Mouse (Mus musculus) intestine, embryonic 15.5 days (tissue): ENCODE measurements around the gene BC037034. TPM values are rescaled to one million over a fixed set of nuclear protein-coding genes. Genes with fewer than 3 reads are reported as not detected.

ENCODE experiments used
- ATAC-seq: fragments of 200-750 bp; cut with Nextera tagmentation; 2 replicates; pipeline ENCODE4 v1.8.0; 2017; ENCODE audit warnings: moderate TSS enrichment, moderate library complexity
- H3K27ac ChIP-seq: fragments of 300-500 bp; sonication (generic); 2 replicates; pipeline ENCODE4 v1.5.1; 2015; ENCODE audit warnings: mild to moderate bottlenecking, inconsistent platforms
- H3K27me3 ChIP-seq: fragments of 300-500 bp; sonication (generic); replicated peaks from 2 replicates; pipeline ENCODE4 v1.6.1; 2015; ENCODE audit warnings: inconsistent platforms
- H3K36me3 ChIP-seq: fragments of 300-500 bp; sonication (generic); 2 replicates; pipeline ENCODE4 v1.6.1; 2015; ENCODE audit warnings: inconsistent platforms
- H3K4me1 ChIP-seq: fragments of 300-500 bp; sonication (generic); replicated peaks from 2 replicates; pipeline ENCODE4 v1.6.1; 2015; ENCODE audit warnings: inconsistent platforms
- H3K4me2 ChIP-seq: fragments of 300-500 bp; sonication (generic); replicated peaks from 2 replicates; pipeline ENCODE4 v1.6.1; 2015; ENCODE audit warnings: mild to moderate bottlenecking, inconsistent platforms
- H3K4me3 ChIP-seq: fragments of 300-500 bp; sonication (generic); replicated peaks from 2 replicates; pipeline ENCODE4 v1.5.1; 2015; ENCODE audit warnings: inconsistent platforms
- H3K9ac ChIP-seq: fragments of 300-500 bp; sonication (generic); 2 replicates; pipeline ENCODE4 v1.6.1; 2015; ENCODE audit warnings: inconsistent platforms
- H3K9me3 ChIP-seq: fragments of 300-500 bp; sonication (generic); 2 replicates; pipeline ENCODE4 v1.6.1; 2016; ENCODE audit warnings: inconsistent platforms
- WGBS: fragments of 180-500 bp; shearing (Covaris S2); methylation state at CpG from one replicate; pipeline ENCODE4 v1.1.7; 2015; 5-methylcytosine and 5-hydroxymethylcytosine counted together
- polyA plus RNA-seq: library from polyadenylated mRNA; unstranded; fragments of >200 nt; fragmentation: Nextera tagmentation; extraction: Ambion mirVana; gene quantifications from 2 replicates; pipeline ENCODE4 v1.2.1, GENCODE M21; 2015

Gene BC037034
- polyA plus RNA-seq, 1 experiment from 2014 or later = 4.8 TPM

- peaks cover 19% of the 10 kb centered on the region for H3K36me3 ChIP-seq
- H3K4me2 ChIP-seq = no peak overlapping the region
- H3K27me3 ChIP-seq = no peaks in the 10 kb centered on the region
- no peak overlapping the region for H3K27ac ChIP-seq
- 46% methylated on average over 7 of the region's 7 CpGs for WGBS
- H3K9me3 ChIP-seq = no peaks in the 10 kb centered on the region
- no peak overlapping the region for H3K4me3 ChIP-seq
- ATAC-seq = no peak
- no peak overlapping the region for H3K9ac ChIP-seq
- H3K4me1 ChIP-seq = peaks cover 23% of the 10 kb centered on the region
These were observed 4.8 kb downstream of the BC037034 start for GRCm38 (mm10) chr5:138258993-138259392.

- H3K4me3 ChIP-seq = no peak overlapping the region
- no peak overlapping the region for H3K9ac ChIP-seq
- peaks cover 23% of the 10 kb centered on the region for H3K4me1 ChIP-seq
- no peak overlapping the region for H3K27ac ChIP-seq
- H3K27me3 ChIP-seq = no peaks in the 10 kb centered on the region
- peaks cover 19% of the 10 kb centered on the region for H3K36me3 ChIP-seq
- H3K9me3 ChIP-seq = no peaks in the 10 kb centered on the region
- 74% methylated on average over 6 of the region's 6 CpGs for WGBS
- no peak for ATAC-seq
- no peak overlapping the region for H3K4me2 ChIP-seq
These were observed 5.3 kb downstream of the BC037034 start for GRCm38 (mm10) chr5:138258542-138258941.

GRCm38 (mm10) chr5:138258078-138258477 is 5.8 kb downstream of the BC037034 start:
- peaks cover 21% of the 10 kb centered on the region for H3K4me1 ChIP-seq
- no peak overlapping the region for H3K9ac ChIP-seq
- 74% methylated on average over 3 of the region's 3 CpGs for WGBS
- ATAC-seq = no peak
- H3K36me3 ChIP-seq = peaks cover 19% of the 10 kb centered on the region
- H3K27me3 ChIP-seq = no peaks in the 10 kb centered on the region
- H3K4me3 ChIP-seq = no peak overlapping the region
- H3K4me2 ChIP-seq = no peak overlapping the region
- H3K9me3 ChIP-seq = no peaks in the 10 kb centered on the region
- no peak overlapping the region for H3K27ac ChIP-seq

- H3K27me3 ChIP-seq = no peaks in the 10 kb centered on the region
- no peaks in the 10 kb centered on the region for H3K9me3 ChIP-seq
- H3K9ac ChIP-seq = no peak overlapping the region
- H3K36me3 ChIP-seq = peaks cover 19% of the 10 kb centered on the region
- H3K4me2 ChIP-seq = no peak overlapping the region
- peaks cover 16% of the 10 kb centered on the region for H3K4me1 ChIP-seq
- ATAC-seq = no peak
- WGBS = 87% methylated on average over 4 of the region's 4 CpGs
- H3K27ac ChIP-seq = no peak overlapping the region
- H3K4me3 ChIP-seq = no peak overlapping the region
These were observed 6.3 kb downstream of the BC037034 start for GRCm38 (mm10) chr5:138257585-138257978.

- 87% methylated on average over 10 of the region's 10 CpGs for WGBS
- Histone ChIP-seq H3K27ac (no peak overlapping the region), H3K9me3 (no peaks in the 10 kb centered on the region), H3K4me2 (0 out of 2 replicates have a peak overlapping the region, but pooled peaks have one; percentile 84), H3K4me3 (no peak overlapping the region), H3K4me1 (peaks cover 11% of the 10 kb centered on the region), H3K9ac (no peak overlapping the region), H3K27me3 (no peaks in the 10 kb centered on the region), H3K36me3 (peaks cover 19% of the 10 kb centered on the region)
- no peak for ATAC-seq
These were observed 6.8 kb downstream of the BC037034 start for GRCm38 (mm10) chr5:138256966-138257584.

GRCm38 (mm10) chr5:138256094-138256467 is 7.8 kb downstream of the BC037034 start:
- Histone ChIP-seq H3K4me1 (peaks cover 9% of the 10 kb centered on the region; the same call in 1 of the 2 replicates), H3K36me3 (peaks cover 14% of the 10 kb centered on the region), H3K9ac (peak overlapping the region; percentile 65), H3K4me2 (peak overlapping the region; percentile 84), H3K9me3 (no peaks in the 10 kb centered on the region), H3K4me3 (peak overlapping the region; percentile 52), H3K27ac (peak overlapping the region; percentile 70), H3K27me3 (no peaks in the 10 kb centered on the region)
- ATAC-seq = peak; percentile 37
- 14% methylated on average over 7 of the region's 7 CpGs for WGBS

- H3K27me3 ChIP-seq = no peaks in the 10 kb centered on the region
- peak; percentile 100 for ATAC-seq
- H3K4me1 ChIP-seq = peaks cover 6% of the 10 kb centered on the region; the same call in 1 of the 2 replicates
- H3K4me3 ChIP-seq = peak within 1 kb of the TSS; percentile 52
- H3K4me2 ChIP-seq = peak within 1 kb of the TSS; percentile 84
- WGBS = under 1% methylated on average over 38 of the region's 38 CpGs
- H3K9ac ChIP-seq = peak within 1 kb of the TSS; percentile 65
- H3K9me3 ChIP-seq = no peaks in the 10 kb centered on the region
- peaks cover 9% of the 10 kb centered on the region for H3K36me3 ChIP-seq
- peak within 1 kb of the TSS; percentile 70 for H3K27ac ChIP-seq
These were observed 8.3 kb downstream of the BC037034 start, which contains the start of gene Lamtor4 for GRCm38 (mm10) chr5:138255353-138256093. Gene Lamtor4, plus strand, starts transcription at chr5:138255482.

GRCm38 (mm10) chr5:138253061-138253460 is 10.8 kb downstream of the BC037034 start:
- Histone ChIP-seq H3K9ac (no peak overlapping the region), H3K9me3 (no peaks in the 10 kb centered on the region), H3K4me3 (no peak overlapping the region), H3K27ac (no peak overlapping the region), H3K4me2 (no peak overlapping the region), H3K4me1 (peaks cover 5% of the 10 kb centered on the region; the same call in 1 of the 2 replicates), H3K36me3 (0 out of 2 replicates have a peak, but pooled peaks cover 5% of the 10 kb centered on the region), H3K27me3 (no peaks in the 10 kb centered on the region)
- ATAC-seq = no peak
- WGBS = 92% methylated on average over 3 of the region's 3 CpGs

- Histone ChIP-seq H3K27ac (no peak overlapping the region), H3K36me3 (no peaks in the 10 kb centered on the region), H3K27me3 (no peaks in the 10 kb centered on the region), H3K4me2 (no peak overlapping the region), H3K4me3 (no peak overlapping the region), H3K4me1 (peaks cover 4% of the 10 kb centered on the region; the same call in 1 of the 2 replicates), H3K9me3 (no peaks in the 10 kb centered on the region), H3K9ac (no peak overlapping the region)
- WGBS = 84% methylated on average over 12 of the region's 12 CpGs
- no peak for ATAC-seq
These were observed 12.7 kb downstream of the BC037034 start for GRCm38 (mm10) chr5:138251144-138251543.

- H3K4me1 ChIP-seq = no peaks in the 10 kb centered on the region
- 20% methylated on average over 2 of the region's 2 CpGs for WGBS
- no peak for ATAC-seq
These were observed 22.3 kb downstream of the BC037034 start for GRCm38 (mm10) chr5:138241511-138241910.

GRCm38 (mm10) chr5:138234224-138234623 is 29.6 kb downstream of the BC037034 start:
- Histone ChIP-seq H3K4me1 (no peaks in the 10 kb centered on the region), H3K4me2 (no peak overlapping the region), H3K9ac (no peak overlapping the region), H3K27me3 (no peaks in the 10 kb centered on the region), H3K9me3 (no peaks in the 10 kb centered on the region), H3K36me3 (no peaks in the 10 kb centered on the region), H3K4me3 (no peak overlapping the region), H3K27ac (no peak overlapping the region)
- ATAC-seq = peak; percentile 51; the same call in 1 of the 2 replicates

More at GRCm38 (mm10) chr5:138241511-138241910, 22.3 kb downstream of the BC037034 start:
- Histone ChIP-seq H3K9ac (no peak overlapping the region), H3K4me3 (no peak overlapping the region), H3K27me3 (no peaks in the 10 kb centered on the region), H3K9me3 (no peaks in the 10 kb centered on the region), H3K4me2 (no peak overlapping the region), H3K27ac (no peak overlapping the region), H3K36me3 (no peaks in the 10 kb centered on the region)

GRCm38 (mm10) chr5:138233778-138234177 is 30.1 kb downstream of the BC037034 start:
- Histone ChIP-seq H3K27ac (no peak overlapping the region), H3K4me2 (no peak overlapping the region), H3K9me3 (no peaks in the 10 kb centered on the region), H3K4me3 (no peak overlapping the region), H3K27me3 (no peaks in the 10 kb centered on the region), H3K36me3 (no peaks in the 10 kb centered on the region), H3K4me1 (no peaks in the 10 kb centered on the region), H3K9ac (no peak overlapping the region)
- WGBS = 70% methylated on average over 2 of the region's 2 CpGs
- 0 out of 2 replicates have a peak, but pooled peaks have one; percentile 45 for ATAC-seq
